Mouse (Mus musculus) embryonic facial prominence, embryonic 14.5 days (tissue): ENCODE measurements at regions not wholly inside any gene's neighbourhood (a gene's known extent, or its start where the extent isn't known, plus 50 kb on each side); places are given as distances from the start of the nearest gene placed in this dataset.

Source experiments
- ATAC-seq: fragments of 200-750 bp; cut with Nextera tagmentation; 2 replicates; pipeline ENCODE4 v1.8.0; 2017; ENCODE audit warnings: low read depth, moderate number of reproducible peaks, moderate TSS enrichment
- DNase-seq: peaks from one replicate; pipeline ENCODE4 v3.0.0-alpha.2; 2015; ENCODE audit warnings: low spot score
- H3K27ac ChIP-seq: fragments of 300-500 bp; sonication (generic); replicated peaks from 2 replicates; pipeline ENCODE4 v1.5.1; 2014; ENCODE audit warnings: low read depth, mild to moderate bottlenecking, low read length, moderate library complexity
- H3K27me3 ChIP-seq: fragments of 300-500 bp; sonication (generic); replicated peaks from 2 replicates; pipeline ENCODE4 v1.6.1; 2014; ENCODE audit warnings: low read length; ENCODE audit not compliant: control insufficient read depth, insufficient read depth
- H3K36me3 ChIP-seq: fragments of 300-500 bp; sonication (generic); 2 replicates; pipeline ENCODE4 v1.6.1; 2014; ENCODE audit warnings: low read length, mixed read lengths; ENCODE audit not compliant: control insufficient read depth, insufficient read depth
- H3K4me1 ChIP-seq: fragments of 300-500 bp; sonication (generic); 2 replicates; pipeline ENCODE4 v1.6.1; 2014; ENCODE audit warnings: antibody characterized with exemption, low read length; ENCODE audit not compliant: control insufficient read depth, insufficient read depth
- H3K4me2 ChIP-seq: fragments of 300-500 bp; sonication (generic); 2 replicates; pipeline ENCODE4 v1.6.1; 2014; ENCODE audit warnings: low read depth, mild to moderate bottlenecking, low read length, moderate library complexity, mixed read lengths
- H3K4me3 ChIP-seq: fragments of 300-500 bp; sonication (generic); 2 replicates; pipeline ENCODE4 v1.5.1; 2014; ENCODE audit warnings: low read depth, mild to moderate bottlenecking, low read length
- H3K9ac ChIP-seq: fragments of 300-500 bp; sonication (generic); 2 replicates; pipeline ENCODE4 v1.6.1; 2014; ENCODE audit warnings: low read depth, mild to moderate bottlenecking, low read length, moderate library complexity, mixed read lengths
- H3K9me3 ChIP-seq: fragments of 300-500 bp; sonication (generic); 2 replicates; pipeline ENCODE4 v1.6.1; 2016; ENCODE audit warnings: low read length; ENCODE audit not compliant: control insufficient read depth
- WGBS: fragments of 180-500 bp; shearing (Covaris S2); extraction: QIAGEN DNeasy Blood & Tissue Kit; methylation state at CpG from one replicate; pipeline ENCODE4 v1.1.7; 2014; 5-methylcytosine and 5-hydroxymethylcytosine counted together

DNA sequence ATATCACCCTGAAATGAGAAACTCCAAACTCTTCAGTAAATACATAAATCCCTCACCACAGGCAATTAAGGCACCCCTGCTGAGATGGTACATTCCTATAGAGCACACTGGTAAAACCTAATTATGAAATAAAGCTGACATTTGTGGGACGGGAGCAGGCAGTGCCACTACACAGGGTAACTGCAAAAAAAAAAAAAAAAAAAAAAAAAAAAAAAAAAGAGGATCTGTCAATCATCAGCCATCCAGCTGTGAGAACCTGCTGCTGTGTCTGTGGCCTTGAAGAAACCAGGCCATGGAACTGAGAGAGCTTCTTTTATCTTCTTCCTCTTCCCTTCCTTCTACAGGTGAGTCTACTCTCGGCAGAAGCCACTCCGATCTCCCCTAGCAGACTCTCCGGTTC is 78.6 kb upstream of the Sfrp2 start:
- Histone ChIP-seq H3K27ac (no peak overlapping the region), H3K4me3 (no peak overlapping the region), H3K9me3 (no peaks in the 10 kb centered on the region), H3K36me3 (no peaks in the 10 kb centered on the region), H3K4me1 (no peaks in the 10 kb centered on the region), H3K4me2 (no peak overlapping the region), H3K9ac (no peak overlapping the region), H3K27me3 (no peaks in the 10 kb centered on the region)
- DNase-seq (no peak), ATAC-seq (no peak)
- WGBS, result 82% methylated on average over 4 of the region's 4 CpGs

DNA sequence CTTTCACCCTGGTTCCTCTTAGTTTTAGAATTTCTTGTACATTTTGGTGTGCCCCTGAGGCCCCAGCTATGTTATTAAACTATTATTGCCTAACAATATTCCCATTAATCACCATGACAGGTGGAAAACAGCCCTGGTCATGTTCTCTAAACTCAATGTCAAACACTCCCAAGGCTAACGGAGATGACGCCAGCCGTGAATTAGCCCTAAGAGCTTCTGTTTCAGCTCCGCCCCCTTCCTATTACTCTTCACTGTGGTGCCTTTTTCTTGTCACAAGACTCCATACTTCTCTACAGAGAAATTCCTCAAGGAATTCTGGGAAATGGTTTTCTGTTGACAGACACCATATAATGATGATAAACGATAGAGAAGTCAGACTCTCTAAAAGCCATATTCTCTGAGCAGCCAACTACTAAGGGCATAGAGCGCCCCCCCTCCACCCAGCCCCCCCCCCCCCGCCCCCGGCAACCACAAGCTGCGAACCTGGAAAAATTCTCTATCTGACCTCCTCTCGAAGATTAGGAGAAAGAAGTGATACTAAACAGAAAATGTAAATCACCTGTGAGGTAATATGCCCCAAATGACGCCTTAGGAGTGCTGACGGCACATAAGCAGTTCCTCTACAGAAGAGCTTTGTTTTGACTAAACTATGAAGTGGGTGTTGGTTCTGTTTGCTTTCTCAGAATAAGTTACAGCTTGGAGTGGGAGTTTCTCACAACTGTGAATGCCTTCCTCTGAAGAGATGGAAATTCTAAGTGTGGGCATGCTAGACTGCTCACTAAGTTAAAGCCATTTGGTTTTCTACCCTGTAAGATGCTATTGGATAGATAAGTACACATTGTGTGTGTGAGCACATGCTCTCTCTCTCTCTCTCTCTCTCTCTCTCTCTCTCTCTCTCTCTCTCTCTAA is 76.8 kb upstream of the Sfrp2 start:
- no peaks in the 10 kb centered on the region for H3K4me1 ChIP-seq
- H3K9ac ChIP-seq, result no peak overlapping the region
- ATAC-seq (no peak), DNase-seq (no peak)
- no peak overlapping the region for H3K27ac ChIP-seq
- H3K4me3 ChIP-seq, result no peak overlapping the region
- H3K9me3 ChIP-seq, result no peaks in the 10 kb centered on the region
- H3K27me3 ChIP-seq, result no peaks in the 10 kb centered on the region
- WGBS, result 64% methylated on average over 11 of the region's 12 CpGs
- H3K36me3 ChIP-seq, result no peaks in the 10 kb centered on the region
- H3K4me2 ChIP-seq, result no peak overlapping the region

DNA sequence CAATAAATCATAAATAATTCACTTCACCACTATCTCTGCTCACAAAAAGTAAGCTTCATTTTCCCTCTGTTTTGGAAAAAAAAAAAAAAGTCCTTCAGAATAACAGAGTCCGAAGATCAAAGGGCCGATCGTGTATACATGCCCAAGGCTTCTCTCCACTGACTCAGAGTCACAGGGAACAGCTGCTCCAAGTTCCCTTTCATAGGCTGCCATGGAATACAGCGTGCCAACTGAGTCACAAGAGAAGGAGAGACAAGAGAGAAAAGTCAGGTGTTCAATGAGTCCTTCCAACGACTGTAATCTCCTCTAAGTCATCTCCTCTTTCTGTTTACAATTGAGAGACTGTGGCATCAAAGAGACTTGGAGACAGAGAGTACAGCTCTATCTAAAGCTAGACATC is 71.6 kb upstream of the Sfrp2 start:
- no peak for DNase-seq
- 63% methylated on average over 5 of the region's 5 CpGs for WGBS

DNA sequence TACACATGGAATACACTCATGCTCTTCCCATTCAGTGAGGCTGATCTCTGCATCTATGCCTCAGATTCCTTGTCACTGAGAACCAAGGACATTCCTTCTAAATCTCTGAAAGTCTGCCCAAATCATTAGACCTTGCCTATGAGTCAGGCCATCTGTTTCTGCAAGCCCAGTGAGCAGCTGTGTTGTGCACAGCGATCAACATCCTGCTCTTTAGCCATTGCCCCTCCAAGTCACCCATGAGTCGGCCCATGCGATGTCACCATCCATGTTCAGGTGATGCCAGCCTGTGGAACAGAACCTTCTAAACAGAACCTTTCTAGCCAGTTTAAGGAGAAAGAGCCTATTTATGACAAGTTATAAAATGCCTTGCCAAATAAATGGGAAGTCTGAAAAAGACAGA is 66.4 kb upstream of the Sfrp2 start:
- Histone ChIP-seq H3K4me1 (no peaks in the 10 kb centered on the region), H3K27me3 (no peaks in the 10 kb centered on the region), H3K9me3 (no peaks in the 10 kb centered on the region), H3K9ac (no peak overlapping the region), H3K27ac (no peak overlapping the region), H3K4me3 (no peak overlapping the region), H3K36me3 (no peaks in the 10 kb centered on the region), H3K4me2 (no peak overlapping the region)
- DNase-seq, result no peak
- 90% methylated on average over 3 of the region's 3 CpGs for WGBS
- no peak for ATAC-seq

More for the DNA sequence above, 71.6 kb upstream of the Sfrp2 start:
- no peaks in the 10 kb centered on the region for H3K9me3 ChIP-seq
- H3K27ac ChIP-seq, result no peak overlapping the region
- H3K4me3 ChIP-seq, result no peak overlapping the region
- no peaks in the 10 kb centered on the region for H3K27me3 ChIP-seq
- H3K4me1 ChIP-seq, result no peaks in the 10 kb centered on the region
- ATAC-seq, result no peak
- no peaks in the 10 kb centered on the region for H3K36me3 ChIP-seq
- no peak overlapping the region for H3K9ac ChIP-seq
- H3K4me2 ChIP-seq, result no peak overlapping the region

DNA sequence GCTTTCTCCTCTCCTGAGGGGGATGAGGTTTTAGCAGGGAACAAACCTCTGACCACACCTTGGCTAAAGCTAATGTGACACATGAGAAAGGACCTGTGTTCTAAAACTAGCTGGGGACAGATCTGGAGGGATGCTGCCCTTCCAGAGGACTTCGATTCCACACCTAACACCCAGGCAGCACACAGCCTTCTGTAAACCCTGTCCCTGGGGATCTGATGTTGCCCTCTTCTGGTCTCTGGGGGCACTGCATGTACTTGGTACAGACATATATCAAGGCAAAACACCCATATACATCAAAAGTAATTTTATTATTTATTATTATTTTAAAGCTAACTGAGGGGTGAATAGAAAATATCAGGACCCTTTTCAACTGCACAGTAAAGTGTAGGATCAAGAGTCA is 65.0 kb upstream of the Sfrp2 start:
- H3K36me3 ChIP-seq, result no peaks in the 10 kb centered on the region
- H3K4me2 ChIP-seq, result no peak overlapping the region
- 33% methylated on average over 1 of the region's 1 CpGs for WGBS
- H3K9ac ChIP-seq, result no peak overlapping the region
- H3K27ac ChIP-seq, result no peak overlapping the region
- H3K9me3 ChIP-seq, result no peaks in the 10 kb centered on the region
- no peaks in the 10 kb centered on the region for H3K27me3 ChIP-seq
- no peaks in the 10 kb centered on the region for H3K4me1 ChIP-seq
- DNase-seq (no peak), ATAC-seq (no peak)
- H3K4me3 ChIP-seq, result no peak overlapping the region

DNA sequence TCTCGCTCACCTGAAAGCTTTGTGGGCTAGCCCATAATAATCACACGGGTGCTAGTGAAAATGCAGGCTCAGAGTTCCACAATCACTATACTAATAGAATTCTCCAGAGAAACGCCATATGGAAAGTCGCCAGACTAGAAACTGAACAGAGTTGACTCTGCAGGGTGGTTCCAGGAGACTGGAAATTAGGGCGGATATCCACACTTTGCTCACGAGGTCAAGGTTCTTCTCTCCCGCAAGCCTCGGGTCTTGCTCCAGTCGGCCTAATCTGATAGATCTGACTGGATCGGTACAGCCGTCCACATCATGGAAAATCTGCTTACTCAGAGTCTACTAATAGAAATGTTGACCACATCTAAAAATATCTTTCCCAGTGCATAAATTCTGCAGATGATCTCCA is 61.6 kb upstream of the Sfrp2 start:
- Histone ChIP-seq H3K27ac (no peak overlapping the region), H3K4me3 (no peak overlapping the region), H3K36me3 (no peaks in the 10 kb centered on the region), H3K4me2 (no peak overlapping the region), H3K4me1 (no peaks in the 10 kb centered on the region), H3K9ac (no peak overlapping the region), H3K27me3 (no peaks in the 10 kb centered on the region), H3K9me3 (no peaks in the 10 kb centered on the region)
- ATAC-seq, result no peak
- no peak for DNase-seq
- 79% methylated on average over 11 of the region's 11 CpGs for WGBS

DNA sequence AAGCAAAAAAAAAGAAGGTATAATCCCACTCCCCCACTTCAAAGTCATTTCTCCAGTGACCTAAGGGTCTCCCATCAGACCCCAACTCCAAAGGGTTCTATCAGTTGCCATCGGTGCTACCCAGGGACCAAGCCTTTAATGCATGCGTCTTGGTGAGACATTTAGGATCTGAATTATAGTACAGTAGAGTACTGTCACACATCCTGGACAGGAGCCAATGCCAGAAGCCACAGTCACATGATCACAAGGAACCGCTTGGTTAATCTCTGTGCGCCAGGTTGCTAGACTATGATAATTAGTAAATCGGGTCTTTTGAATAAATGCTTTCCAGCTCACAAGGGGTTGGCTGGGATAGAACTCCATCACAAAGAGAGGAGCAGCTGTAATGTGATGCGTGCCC is 60.9 kb upstream of the Sfrp2 start:
- WGBS, result 97% methylated on average over 6 of the region's 6 CpGs
- no peak overlapping the region for H3K27ac ChIP-seq
- no peak overlapping the region for H3K9ac ChIP-seq
- H3K4me2 ChIP-seq, result no peak overlapping the region
- H3K9me3 ChIP-seq, result no peaks in the 10 kb centered on the region
- no peak for ATAC-seq
- no peak overlapping the region for H3K4me3 ChIP-seq
- no peaks in the 10 kb centered on the region for H3K27me3 ChIP-seq
- H3K4me1 ChIP-seq, result no peaks in the 10 kb centered on the region
- no peak for DNase-seq
- no peaks in the 10 kb centered on the region for H3K36me3 ChIP-seq

DNA sequence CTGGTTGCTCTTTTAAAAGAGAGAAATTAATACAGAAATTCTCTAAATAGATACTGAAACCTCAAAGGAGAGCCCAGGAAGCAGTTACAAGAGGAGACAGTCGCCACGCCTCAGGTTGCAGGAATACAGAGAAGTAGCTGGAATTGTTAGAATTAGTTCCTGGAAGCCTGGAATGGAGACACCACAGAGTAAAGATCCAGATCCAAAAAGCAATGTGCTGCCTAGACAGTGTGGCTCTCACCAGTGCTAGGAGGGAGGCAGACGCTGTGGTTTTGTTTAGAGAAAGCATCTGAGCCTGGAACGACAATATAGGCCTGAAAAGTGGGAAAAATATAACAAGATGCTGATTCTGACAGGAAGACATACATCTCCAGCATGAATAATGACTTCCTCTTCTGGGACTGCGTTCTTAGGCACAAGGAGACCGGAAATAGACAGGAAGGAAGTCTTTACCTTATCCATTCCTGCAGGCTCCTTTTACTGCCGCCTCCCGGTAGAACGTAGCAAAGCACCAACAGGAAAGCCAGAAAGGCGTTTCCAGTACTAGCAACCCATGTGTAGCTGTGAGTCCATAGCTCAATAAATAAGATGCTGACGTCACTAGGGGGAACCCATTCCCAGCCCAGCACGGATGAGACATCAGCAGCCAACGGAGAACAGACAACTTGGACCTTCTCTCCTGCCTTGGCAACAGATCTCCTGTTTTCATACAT is 59.4 kb upstream of the Sfrp2 start:
- 50% methylated on average over 13 of the region's 13 CpGs for WGBS
- DNase-seq (peak; percentile 51), ATAC-seq (no peak)
- no peaks in the 10 kb centered on the region for H3K27me3 ChIP-seq
- no peak overlapping the region for H3K9ac ChIP-seq
- no peak overlapping the region for H3K27ac ChIP-seq
- H3K9me3 ChIP-seq, result no peaks in the 10 kb centered on the region
- peaks cover 8% of the 10 kb centered on the region for H3K4me1 ChIP-seq
- no peak overlapping the region for H3K4me2 ChIP-seq
- no peak overlapping the region for H3K4me3 ChIP-seq
- H3K36me3 ChIP-seq, result no peaks in the 10 kb centered on the region
